Mouse (Mus musculus) megakaryocyte, adult 5-6 weeks (primary cell): ENCODE measurements at regions not wholly inside any gene's neighbourhood (a gene's known extent, or its start where the extent isn't known, plus 50 kb on each side); places are given as distances from the start of the nearest gene placed in this dataset.

Source experiments
- ATAC-seq: 2 replicates; pipeline ENCODE4 v1.8.0; 2016; ENCODE audit warnings: mild to moderate bottlenecking, inconsistent platforms; ENCODE audit not compliant: poor library complexity, severe bottlenecking

DNA sequence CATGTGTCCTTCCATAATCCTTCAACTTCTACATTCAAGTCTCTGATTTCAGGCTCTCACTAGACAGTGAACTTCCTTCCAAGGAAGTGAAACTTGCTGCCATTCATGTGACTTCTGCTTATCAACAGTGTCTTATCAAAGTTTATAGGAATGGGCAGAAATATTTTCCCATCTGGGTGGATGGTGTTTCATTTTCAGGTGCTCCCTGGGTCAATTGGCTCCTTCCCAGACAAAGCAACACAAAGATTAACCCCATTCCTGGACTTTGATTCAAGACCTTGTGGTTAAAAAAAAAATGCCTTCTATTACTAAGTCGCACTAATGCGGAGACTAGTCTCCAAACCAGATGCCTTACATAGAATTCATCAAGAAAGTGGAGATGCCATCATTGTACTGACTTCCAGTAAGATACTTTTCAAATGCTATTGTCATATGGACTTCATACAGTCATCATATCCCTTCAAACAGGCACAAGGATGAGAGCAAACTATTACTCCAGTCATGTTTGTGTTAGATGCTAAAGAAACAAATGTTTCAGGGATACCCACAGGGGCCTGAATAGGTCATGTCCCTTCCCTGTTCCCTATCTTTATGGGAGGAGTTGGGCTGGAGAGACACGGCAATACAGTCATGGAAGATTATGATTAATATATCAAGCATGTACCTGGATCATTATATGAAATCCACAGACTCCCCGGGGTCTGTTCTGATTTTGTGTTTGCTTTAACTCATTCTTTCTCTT lies 58.3 kb upstream of the Apob start:
- no peak for ATAC-seq

GRCm38 (mm10) chr12:7919709-7920324 lies 57.6 kb upstream of the Apob start:
- no peak for ATAC-seq

- no peak for ATAC-seq
Measured at GRCm38 (mm10) chr12:7920888-7921287, 56.6 kb upstream of the Apob start.
